Mouse (Mus musculus) lung, postnatal 4 days (tissue): ENCODE results near the gene Klhdc8a.
"Not testable (repeated sequence)": the region's sequence is repeated elsewhere in the genome, so short reads cannot be mapped to it uniquely, and the experiment has no call there.

Experiments used
- DNase-seq, 2 experiments: peaks; one replicate each; pipeline ENCODE4 v3.0.0; 2021

Klhdc8a gene

DNA sequence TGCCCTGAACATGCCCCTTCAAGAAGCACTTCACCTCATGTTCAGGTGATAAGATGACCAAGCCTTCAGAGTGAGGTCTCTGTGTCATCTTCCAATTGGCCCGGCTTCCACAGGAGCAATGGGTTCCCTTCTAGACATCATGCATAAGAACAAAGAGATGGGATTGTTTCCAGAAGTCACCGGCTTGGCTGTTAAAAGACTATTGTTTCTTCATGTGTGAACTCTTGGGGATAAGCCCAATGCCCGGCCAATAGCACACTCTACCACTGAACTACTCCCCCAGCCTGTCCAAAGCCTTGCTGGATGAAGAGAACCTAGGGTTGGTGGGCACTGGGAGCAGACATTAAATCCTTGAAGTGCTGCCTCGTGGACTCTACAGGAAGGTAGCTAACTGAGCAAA, 47.1 kb downstream of the Klhdc8a start:
- no peak for DNase-seq

DNA sequence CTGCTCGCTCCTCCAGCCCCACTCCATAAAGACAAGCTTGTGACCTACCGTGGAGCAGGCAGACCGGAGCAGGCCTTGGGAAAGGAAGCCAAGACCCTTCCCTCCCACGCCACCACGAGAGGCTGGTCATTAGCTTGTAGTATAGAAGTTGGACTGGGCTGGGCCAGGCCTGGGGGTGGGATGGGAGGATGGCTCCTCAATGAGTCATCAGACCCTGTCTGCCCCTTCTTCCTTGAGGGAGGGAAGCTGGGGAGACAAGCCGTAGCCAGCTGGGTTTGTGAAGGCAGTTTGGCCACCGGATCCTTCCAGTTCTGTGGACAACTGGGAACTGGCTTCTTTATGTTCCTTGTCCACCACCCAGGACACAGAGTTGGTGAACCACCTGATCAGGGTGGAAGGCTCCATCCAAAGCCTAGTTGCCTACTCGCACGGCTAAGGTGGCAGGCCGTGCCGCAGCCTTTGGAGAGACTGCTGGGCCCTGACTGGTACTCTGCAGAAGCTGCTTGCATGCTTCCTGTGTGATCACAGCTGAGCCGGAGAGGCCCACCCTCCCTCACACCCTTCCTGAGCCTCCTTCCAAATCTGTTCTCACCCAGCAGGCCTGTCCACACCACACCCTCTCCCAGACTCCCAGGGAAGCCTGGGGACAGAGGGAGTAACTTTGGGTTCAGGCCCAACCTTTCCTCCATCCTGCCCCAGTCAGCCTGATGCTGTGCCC, 47.9 kb downstream of the Klhdc8a start:
- peak; percentile 43 to 66 for DNase-seq

DNA sequence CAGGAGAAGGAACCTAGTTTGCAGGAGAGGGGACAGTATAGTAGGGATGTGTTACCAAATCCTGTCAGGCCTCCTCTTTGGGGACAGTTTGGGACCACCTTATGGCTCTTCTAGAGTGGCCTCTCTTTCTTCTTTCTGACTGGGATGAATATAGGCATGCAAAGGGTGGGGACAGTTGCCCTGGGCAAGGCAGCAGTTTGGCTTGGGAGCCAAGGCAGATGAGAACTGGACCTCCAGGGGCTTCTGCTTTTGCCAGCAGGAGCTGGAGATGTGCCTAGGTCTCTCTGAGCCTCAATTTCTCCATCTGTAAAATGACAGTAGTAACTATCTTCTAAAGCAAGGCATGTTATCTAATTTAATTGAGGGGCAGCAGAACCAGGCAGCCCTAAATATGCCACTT, 48.5 kb downstream of the Klhdc8a start:
- no peak for DNase-seq

DNA sequence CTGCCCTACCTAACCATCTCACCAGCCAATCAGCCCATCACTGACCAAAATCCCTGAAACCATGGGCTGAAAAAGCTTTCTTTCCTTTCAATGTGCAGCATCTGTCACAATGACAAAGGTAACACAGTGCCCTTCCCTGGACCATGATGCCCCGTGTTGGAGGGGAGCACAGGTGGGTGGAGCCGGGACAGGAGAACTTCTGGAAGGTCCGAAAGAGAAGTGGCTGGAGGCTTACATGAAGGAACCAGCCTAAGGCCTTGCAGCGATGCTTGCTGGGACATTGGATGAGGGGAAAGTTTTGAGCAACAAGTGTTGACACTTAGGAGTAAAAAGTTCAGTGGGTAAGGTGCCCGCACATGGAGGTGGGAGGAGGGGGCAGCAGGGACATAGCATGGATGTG, 50.0 kb downstream of the Klhdc8a start:
- DNase-seq = no peak

DNA sequence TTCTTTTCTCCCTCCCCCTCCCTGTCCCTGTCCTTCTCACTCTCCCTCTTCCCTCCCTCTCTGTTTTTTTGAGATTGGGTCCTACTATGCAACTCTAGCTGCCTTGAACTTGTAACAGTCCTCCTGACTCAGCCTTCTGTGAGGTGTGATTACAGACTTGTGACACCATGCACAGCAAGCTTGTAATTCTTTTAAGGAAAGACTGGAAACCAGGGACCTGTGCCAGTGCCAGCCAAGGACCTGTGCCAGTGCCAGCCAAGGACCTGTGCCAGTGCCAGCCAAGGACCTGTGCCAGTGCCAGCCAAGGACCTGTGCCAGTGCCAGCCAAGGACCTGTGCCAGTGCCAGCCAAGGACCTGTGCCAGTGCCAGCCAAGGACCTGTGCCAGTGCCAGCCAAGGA, 50.6 kb downstream of the Klhdc8a start:
- DNase-seq = not testable (repeated sequence)

DNA sequence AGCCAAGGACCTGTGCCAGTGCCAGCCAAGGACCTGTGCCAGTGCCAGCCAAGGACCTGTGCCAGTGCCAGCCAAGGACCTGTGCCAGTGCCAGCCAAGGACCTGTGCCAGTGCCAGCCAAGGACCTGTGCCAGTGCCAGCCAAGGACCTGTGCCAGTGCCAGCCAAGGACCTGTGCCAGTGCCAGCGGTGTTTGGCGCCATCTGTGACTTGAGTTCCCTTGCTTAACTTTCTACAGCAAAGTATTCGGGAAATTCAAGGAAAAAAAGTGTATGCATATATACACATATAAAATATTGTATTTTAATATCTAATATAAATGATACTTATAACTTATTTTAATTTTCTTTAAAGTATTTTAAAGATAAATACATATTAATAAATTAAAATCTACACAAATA, 51.2 kb downstream of the Klhdc8a start:
- DNase-seq = not testable (repeated sequence)

DNA sequence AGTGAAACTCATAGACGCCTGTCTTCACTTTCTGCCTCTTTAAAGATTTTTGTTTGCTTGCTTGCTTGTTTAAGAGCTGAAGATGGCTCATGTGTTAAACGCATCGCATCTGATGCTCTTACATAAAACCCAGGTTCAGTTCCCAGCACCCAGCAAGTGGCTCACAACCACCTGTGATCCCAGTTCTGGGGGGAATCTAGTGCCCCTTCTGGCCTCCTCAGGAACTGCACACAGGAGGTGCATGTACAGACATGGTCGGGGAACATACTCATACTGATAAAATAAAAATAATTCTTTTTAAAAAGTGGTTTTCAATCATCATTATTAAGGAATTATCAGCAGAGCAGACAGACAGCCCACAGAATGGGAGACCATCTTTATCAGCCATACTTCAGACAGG, 52.6 kb downstream of the Klhdc8a start:
- DNase-seq = no peak

DNA sequence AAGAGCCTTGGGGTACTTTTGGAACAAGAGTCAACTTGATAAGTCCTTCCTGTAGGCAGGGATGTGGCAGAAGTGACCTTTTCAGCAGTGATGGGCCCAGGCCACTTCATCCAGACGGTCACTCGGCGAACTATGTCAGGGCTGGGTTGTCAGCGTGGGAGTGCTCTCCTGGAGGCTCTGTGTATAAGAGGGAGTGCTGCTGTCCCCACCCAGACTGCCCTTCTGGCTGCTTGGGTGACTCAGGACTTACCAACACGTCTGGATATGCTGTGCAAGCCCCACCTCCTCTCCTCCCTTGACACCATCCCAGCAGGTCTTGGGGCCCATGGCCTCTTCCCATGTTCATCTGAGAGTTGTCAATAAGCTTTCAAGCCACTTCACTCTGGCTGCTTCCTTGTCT, 55.0 kb downstream of the Klhdc8a start:
- DNase-seq = no peak

DNA sequence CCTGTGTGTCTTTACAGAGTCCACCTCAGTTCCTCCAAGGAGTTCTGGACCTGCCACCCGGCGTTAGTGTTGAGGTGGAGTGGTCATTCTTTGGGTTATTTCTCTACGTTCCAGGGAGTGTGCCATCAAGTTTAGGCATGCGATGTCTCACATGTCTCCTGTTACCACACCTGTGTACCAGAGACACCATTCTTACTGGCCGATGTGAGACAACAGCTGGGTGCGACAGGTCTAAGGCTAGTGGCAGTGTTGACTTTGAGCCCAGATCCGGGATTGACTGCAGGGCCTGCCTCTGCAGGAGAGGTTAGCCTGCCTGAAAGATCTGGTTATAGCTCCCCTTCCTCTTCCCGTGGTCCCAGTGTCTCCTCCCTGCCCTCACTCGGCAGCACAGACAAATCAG, 55.8 kb downstream of the Klhdc8a start:
- no peak for DNase-seq

DNA sequence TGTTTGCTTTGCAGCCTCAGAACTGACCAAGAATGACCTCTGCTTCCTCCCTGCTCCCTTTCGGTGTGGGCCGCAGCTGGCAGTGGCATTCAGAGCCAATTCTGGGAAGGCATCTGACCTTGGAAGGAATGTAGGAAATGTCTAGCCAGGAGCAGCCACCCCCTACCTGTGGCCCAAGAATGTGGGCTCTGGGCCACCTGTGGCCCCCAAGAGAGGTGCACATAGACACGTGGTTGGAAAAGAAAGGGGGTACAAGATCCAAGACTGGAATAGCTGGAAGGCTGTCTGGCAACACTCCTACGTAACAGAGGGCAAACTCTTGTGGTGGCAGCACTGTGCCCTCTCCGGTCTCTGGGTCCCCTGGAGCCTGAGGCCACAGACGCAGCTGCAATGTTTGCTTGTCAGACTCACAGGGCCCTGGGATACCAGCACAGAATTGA, 56.8 kb downstream of the Klhdc8a start:
- DNase-seq = no peak

DNA sequence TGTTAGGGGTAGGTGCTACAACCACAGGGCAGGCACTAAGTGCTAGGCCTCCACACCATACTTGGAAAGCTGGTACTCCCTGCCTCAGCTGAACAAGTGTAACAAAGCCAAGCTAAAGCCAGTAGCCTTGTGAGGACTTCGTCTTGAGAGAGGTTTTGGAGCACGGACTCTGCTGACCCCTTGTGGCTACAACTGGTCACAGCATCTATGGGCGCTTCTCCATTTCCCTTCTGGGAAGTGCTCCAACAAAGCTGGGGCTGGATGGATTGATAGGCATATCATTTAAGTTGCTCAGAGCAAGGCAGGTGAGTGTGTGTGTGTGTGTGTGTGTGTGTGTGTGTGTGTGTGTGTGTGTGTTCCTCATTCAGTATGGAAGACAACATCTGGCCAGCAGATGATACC, 57.4 kb downstream of the Klhdc8a start:
- peak; percentile 86 to 90 for DNase-seq

DNA sequence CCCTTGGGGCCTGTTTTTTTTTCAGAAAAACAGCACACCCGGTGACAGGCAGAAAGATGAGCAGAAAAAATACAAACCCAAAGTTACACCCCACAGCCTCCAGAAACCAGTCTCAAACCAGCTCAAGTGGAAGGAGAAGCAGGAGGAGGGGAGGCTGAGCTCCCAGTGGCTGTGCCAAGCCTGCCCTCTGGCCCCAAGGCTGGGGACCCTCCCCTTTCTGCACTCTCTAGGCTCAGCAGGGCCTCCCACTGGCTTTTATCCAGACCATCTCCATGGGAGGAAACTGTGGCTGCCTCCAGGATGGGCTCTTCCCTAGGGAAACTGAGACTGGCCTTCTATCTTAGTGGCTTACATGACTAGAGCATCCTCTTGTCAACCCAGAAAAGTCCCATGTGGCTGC, 58.4 kb downstream of the Klhdc8a start:
- no peak for DNase-seq
